Mouse (Mus musculus): ENCODE data around the gene Fgf4.

DNA sequence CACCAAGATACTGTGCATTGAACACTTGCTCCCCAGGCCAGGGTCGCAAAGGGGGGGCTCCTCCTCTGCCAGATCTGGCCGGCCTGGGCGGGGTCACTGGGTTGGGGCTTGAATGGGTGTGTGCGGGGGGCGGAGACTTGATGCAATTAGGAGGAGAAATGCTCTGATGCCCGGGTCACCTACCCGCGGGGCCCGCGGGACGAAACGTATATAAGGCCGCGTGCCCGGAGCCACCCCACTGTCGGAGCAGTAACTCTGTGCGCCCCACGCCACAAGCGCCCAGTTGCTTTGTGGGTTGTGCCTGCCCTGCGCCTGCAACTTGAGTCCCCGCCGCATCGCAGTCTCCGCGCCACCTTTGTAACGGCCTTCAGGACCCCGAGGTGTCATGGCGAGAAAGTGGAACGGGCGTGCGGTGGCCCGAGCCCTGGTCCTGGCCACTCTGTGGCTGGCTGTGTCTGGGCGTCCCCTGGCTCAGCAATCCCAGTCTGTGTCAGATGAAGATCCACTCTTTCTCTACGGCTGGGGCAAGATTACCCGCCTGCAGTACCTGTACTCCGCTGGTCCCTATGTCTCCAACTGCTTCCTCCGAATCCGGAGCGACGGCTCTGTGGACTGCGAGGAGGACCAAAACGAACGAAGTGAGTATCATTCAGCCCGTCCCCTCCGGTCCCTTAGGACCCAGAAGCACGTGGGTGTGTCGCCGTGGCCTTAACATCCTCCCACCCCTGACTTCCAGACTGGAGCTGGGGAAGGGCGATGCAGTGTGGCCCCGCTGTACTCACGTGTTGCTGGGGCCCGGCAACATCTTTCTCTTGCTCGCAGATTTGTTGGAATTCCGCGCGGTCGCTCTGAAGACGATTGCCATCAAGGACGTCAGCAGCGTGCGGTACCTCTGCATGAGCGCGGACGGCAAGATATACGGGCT lies 49.4 kb downstream of the Fgf4 start, which contains the start of gene Fgf15:
- TF ChIP-seq TAL1 (IDR thresholded peaks at IDR 0.05; ENCODE audit: low read length) (no peak), GATA1 (IDR thresholded peaks at IDR 0.05; ENCODE audit: low read length) (no peak)

Measured in erythroblast, embryonic 14.5 days (primary cell).